Mouse (Mus musculus): ENCODE data around the gene Hist2h3c1.
"Not testable (repeated sequence)": the region's sequence is repeated elsewhere in the genome, so short reads cannot be mapped to it uniquely, and the experiment has no call there.

Gene Hist2h3c1

GRCm38 (mm10) chr3:96235836-96236235 is 10.6 kb upstream of the Hist2h3c1 start:
- DNase-seq, result no peak

- no peak for DNase-seq
These were observed 9.6 kb upstream of the Hist2h3c1 start for GRCm38 (mm10) chr3:96236834-96237334.

- no peak for DNase-seq
These were observed 9.1 kb upstream of the Hist2h3c1 start for GRCm38 (mm10) chr3:96237335-96237903.

DNA sequence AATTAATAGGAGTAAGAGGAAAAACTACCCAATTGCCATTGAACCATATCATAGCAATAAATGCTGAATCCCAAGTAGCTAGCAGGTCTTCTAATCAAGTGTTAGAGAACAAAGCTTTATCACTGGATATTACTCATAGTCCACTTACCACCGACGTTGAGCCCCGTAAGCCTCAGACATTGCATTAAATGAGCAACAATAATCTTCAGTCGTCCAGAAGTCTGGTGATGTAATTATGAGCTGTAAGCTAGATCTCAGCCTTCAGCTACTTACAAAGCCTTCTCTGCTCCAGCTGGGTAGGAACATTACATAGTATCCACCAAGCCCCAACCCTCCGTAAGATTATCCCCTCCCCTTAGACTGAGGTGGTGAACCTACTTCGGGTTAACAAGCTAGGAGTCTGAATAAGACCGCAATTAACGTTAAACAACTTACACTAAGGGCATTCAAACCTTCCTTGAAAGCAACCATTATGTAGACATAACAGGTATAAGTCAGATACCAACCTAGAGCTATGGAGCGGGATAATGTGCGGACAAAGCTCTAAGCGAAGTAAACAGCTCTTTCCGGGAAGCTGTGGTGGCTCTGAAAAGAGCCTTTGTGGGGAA is 8.5 kb upstream of the Hist2h3c1 start:
- DNase-seq, result no peak

DNA sequence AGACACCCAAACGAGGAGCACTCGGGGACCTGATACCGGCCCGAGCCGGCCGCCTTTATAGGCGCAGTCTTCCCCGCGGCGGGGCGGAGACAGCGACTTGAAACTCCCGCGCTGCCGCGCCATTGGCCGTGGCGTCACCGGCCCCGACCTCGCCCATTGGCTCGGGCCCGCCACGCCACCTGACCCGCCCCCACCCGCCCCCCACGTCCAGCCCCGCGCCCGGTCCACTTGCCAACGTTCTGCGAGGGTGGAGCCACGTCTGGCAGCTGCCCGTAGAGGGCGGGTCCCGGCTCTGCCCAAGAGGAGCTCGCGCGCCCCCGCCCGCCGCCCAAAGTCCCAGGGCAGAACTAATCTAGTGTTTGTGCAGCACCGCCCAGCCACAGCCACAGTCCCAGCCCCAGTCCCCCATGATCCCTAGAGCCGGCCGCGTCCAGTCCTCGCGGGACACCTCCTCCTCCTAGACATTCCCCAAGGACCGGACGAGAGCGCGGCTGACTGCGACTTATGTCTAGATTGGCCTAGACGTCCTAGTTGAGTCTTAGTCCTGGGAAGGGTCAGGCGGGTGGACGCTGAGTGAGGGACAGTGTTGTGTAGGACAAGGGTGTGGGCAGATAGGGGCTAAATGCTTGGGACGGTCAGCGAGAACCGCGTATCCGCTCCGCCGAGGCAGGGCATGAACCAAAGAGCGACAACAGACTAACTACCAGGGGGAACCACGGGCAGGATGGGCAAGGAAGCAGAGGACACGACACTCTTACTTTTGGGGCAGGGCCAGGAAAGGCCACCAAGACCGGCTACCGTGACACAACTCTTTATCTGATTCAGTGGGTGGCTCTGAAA is 7.3 kb upstream of the Hist2h3c1 start, which contains the start of gene Hist2h3c2:
Gene Hist2h3c2 (minus strand): TSS at position 174 of the 840 bp plus-strand sequence.
- DNase-seq, result not testable (repeated sequence)

GRCm38 (mm10) chr3:96239949-96240798 is 6.3 kb upstream of the Hist2h3c1 start, which contains the start of gene Hist2h2aa2:
Gene Hist2h2aa2 (minus strand): TSS chr3:96240276.
- peak; percentile 97 for DNase-seq

DNA sequence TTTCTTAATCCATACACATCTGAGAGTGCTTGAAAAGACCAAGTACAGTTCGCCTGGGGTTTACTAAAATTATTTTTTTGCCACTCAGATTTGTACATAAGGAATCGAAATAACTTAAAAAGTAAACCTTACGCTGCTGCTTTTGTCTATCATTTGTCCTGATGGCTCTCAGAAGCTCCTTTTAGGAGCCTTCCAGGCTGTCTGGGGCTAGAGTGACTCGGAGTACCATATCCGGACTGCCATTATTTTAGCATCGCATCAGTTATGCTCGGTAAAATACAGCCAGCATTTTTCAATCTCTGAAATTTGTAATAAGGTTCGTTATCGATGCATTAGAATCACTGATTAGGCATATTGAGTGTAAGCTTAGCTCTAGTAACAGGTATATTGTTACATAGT is 5.7 kb upstream of the Hist2h3c1 start:
- no peak for DNase-seq

DNA sequence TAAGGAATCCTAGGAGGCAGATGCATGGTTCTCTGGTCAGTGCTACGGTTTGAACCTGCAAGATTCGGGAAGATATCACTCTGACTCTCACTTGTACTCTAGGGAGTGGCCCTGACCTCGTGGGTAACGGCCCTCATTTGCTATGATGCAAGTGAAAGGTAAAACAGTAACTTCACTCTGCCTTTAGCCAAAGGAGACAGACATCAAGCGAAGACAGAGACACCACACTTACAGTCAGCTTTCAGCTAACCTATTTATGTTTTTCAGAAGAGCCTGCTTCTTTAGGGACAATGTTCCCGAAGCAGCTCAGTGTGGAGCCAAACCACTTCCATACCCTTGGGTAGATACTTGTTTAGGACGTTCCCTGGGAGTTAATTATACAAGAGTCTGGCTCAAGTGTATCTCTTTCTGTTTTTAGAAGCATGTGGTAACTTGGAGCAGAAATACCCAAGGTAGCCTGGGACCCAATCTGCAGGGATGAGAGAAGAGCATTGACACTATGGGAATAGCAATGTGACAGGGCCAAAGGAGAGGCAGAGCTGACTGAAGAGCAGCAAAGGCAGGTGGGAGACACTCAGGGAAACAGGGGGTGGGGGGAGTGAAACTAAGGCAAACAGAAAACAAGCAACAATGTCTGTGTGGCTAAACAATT is 2.4 kb upstream of the Hist2h3c1 start:
- no peak for DNase-seq

GRCm38 (mm10) chr3:96245003-96245886 is 1.2 kb upstream of the Hist2h3c1 start, which contains the start of gene Hist2h2aa1:
Gene Hist2h2aa1 (plus strand): TSS chr3:96245497.
- peak; percentile 88 for DNase-seq

DNA sequence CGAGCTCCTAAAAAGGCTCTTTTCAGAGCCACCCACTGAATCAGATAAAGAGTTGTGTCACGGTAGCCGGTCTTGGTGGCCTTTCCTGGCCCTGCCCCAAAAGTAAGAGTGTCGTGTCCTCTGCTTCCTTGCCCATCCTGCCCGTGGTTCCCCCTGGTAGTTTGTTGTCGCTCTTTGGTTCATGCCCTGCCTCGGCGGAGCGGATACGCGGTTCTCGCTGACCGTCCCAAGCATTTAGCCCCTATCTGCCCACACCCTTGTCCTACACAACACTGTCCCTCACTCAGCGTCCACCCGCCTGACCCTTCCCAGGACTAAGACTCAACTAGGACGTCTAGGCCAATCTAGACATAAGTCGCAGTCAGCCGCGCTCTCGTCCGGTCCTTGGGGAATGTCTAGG is 467 bp upstream of the Hist2h3c1 start:
- DNase-seq, result not testable (repeated sequence)

DNA sequence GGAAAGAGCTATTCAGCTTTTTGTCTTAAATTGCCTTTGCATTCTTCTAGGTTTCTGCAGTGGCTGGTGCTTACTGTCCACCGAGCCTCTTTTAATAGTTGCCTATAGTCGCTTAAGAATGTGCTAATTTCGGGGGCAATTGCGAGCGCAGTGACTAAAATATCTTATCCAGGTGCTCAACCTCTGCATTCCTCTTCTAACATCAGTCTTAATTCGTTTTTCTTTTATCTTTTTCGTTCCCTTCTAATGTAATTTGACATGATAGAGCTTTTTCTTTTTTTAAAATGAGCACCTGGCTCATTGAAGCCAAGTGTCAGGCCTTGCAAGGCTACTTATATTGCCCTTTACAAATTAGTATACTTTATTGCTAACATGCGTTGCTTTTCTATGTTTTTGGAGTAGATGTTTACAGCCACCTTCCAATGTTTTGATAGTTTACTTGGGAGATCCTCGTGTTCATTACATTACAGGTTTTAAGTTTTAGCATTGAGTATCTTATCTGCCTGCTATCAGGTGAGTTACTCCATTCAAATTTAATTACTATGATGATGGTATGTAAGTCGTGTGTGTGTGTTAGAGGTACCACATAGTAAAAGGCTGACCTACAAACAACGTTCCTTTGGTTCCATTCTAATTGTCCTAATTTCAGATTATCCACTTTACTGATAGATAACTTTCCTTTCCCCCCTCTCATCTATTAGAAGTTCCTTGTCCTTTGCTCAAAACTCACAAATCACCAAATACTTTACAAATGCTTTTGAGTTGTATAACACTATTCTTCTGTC is 1.1 kb downstream of the Hist2h3c1 start:
- DNase-seq, result no peak

GRCm38 (mm10) chr3:96248141-96249033 is 1.9 kb downstream of the Hist2h3c1 start:
- DNase-seq, result no peak

GRCm38 (mm10) chr3:96249034-96249345 is 2.5 kb downstream of the Hist2h3c1 start:
- DNase-seq, result no peak

GRCm38 (mm10) chr3:96250890-96251289 is 4.4 kb downstream of the Hist2h3c1 start:
- no peak for DNase-seq

DNA sequence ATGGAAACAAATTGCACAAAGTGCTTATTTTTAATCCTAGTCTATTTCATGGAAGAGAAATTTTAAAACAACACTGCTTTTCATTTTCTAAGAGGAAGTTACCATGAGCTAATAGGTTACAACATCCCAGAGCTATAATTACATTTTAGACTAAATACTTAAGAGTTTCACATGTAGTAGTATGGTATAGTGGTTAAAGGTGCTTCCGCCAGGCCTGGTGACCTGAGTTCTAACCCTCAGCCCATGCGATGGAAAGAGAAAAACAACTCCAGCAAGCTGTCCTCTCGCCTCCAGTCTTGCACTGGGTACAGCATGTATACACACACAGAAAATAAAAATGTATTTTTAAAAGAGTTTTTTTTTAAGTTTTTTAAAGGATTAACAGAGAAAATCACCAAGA is 5.3 kb downstream of the Hist2h3c1 start:
- no peak for DNase-seq

- no peak for DNase-seq
These were observed 8.3 kb downstream of the Hist2h3c1 start for GRCm38 (mm10) chr3:96254683-96255355.

GRCm38 (mm10) chr3:96255926-96256593 is 9.6 kb downstream of the Hist2h3c1 start:
- DNase-seq, result no peak

DNA sequence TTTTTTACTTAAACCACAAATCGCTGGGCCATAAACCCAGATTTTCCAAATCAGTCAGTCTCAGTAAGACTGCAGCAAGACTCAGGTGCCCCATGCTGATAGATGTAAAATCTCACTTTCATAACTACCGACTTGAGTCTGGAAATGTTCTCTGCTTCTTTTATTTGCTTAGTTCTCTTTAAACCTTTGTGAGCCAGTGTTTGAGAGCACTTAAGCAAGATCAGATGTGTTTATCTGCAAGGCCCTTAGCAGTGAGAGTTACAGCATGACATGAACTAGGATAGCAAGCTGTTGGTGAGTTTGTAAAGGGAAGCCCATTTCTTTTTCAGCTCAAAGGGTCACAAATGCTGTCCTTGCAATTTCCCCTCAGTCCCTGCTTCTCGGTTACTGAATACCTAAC is 10.7 kb downstream of the Hist2h3c1 start:
- no peak for DNase-seq

Data from cerebellum, adult 8-10 months (tissue).